Mouse (Mus musculus) liver (tissue): ENCODE results near the gene Edem1.

Experiments used
- DNase-seq: peaks from one replicate; pipeline ENCODE4 v3.0.0-alpha.2; 2020; ENCODE audit warnings: mixed read lengths

The Edem1 gene

GRCm38 (mm10) chr6:108880368-108881013 is 52.0 kb downstream of the Edem1 start:
- no peak for DNase-seq

- DNase-seq, result peak; percentile 12
Observed at GRCm38 (mm10) chr6:108881074-108881473, 52.6 kb downstream of the Edem1 start.

- DNase-seq, result no peak
Observed at GRCm38 (mm10) chr6:108883826-108884225, 55.4 kb downstream of the Edem1 start.

GRCm38 (mm10) chr6:108884603-108885002 is 56.2 kb downstream of the Edem1 start:
- DNase-seq, result no peak

GRCm38 (mm10) chr6:108886346-108886745 is 57.9 kb downstream of the Edem1 start:
- DNase-seq, result no peak

GRCm38 (mm10) chr6:108892589-108892988 is 64.1 kb downstream of the Edem1 start:
- DNase-seq, result no peak

- no peak for DNase-seq
Observed at GRCm38 (mm10) chr6:108895129-108895528, 66.7 kb downstream of the Edem1 start.

GRCm38 (mm10) chr6:108895976-108896375 is 67.5 kb downstream of the Edem1 start:
- DNase-seq, result no peak

GRCm38 (mm10) chr6:108896525-108897087 is 68.2 kb downstream of the Edem1 start:
- DNase-seq, result no peak

GRCm38 (mm10) chr6:108899231-108899630 is 70.8 kb downstream of the Edem1 start:
- no peak for DNase-seq

- no peak for DNase-seq
Observed at GRCm38 (mm10) chr6:108902124-108902523, 73.7 kb downstream of the Edem1 start.

GRCm38 (mm10) chr6:108903280-108903679 is 74.8 kb downstream of the Edem1 start:
- DNase-seq, result no peak

GRCm38 (mm10) chr6:108906539-108906938 is 78.1 kb downstream of the Edem1 start:
- no peak for DNase-seq
